Mouse (Mus musculus) limb, embryonic 11.5 days (tissue): Measurements from ENCODE around the gene Cd300a. TPM values are rescaled to one million over a fixed set of nuclear protein-coding genes. Genes with fewer than 3 reads are reported as not detected.
"Not testable (repeated sequence)": the region's sequence is repeated elsewhere in the genome, so short reads cannot be mapped to it uniquely, and the experiment has no call there.

Source experiments
- ATAC-seq: fragments of 200-750 bp; cut with Nextera tagmentation; 2 replicates; pipeline ENCODE4 v1.8.0; 2017; ENCODE audit warnings: low read depth; ENCODE audit not compliant: insufficient number of reproducible peaks, low FRiP score, low TSS enrichment
- DNase-seq: peaks from one replicate; pipeline ENCODE4 v3.0.0-alpha.2; 2015; ENCODE audit warnings: low spot score
- H3K27ac ChIP-seq: fragments of 300-500 bp; sonication (generic); replicated peaks from 2 replicates; pipeline ENCODE4 v1.5.1; 2014; ENCODE audit warnings: low read depth, mild to moderate bottlenecking, low read length
- H3K27me3 ChIP-seq: fragments of 300-500 bp; sonication (generic); 2 replicates; pipeline ENCODE4 v1.6.1; 2014; ENCODE audit warnings: mild to moderate bottlenecking, low read length, mixed read lengths; ENCODE audit not compliant: control insufficient read depth, insufficient read depth
- H3K36me3 ChIP-seq: fragments of 300-500 bp; sonication (generic); 2 replicates; pipeline ENCODE4 v1.6.1; 2014; ENCODE audit warnings: mild to moderate bottlenecking, low read length, moderate library complexity, mixed read lengths; ENCODE audit not compliant: control insufficient read depth, insufficient read depth
- H3K4me1 ChIP-seq: fragments of 300-500 bp; sonication (generic); 2 replicates; pipeline ENCODE4 v1.6.1; 2014; ENCODE audit warnings: low read length, mixed read lengths; ENCODE audit not compliant: control insufficient read depth, insufficient read depth
- H3K4me2 ChIP-seq: fragments of 300-500 bp; sonication (generic); 2 replicates; pipeline ENCODE4 v1.6.1; 2014; ENCODE audit warnings: low read depth, mild to moderate bottlenecking, moderate library complexity; ENCODE audit not compliant: severe bottlenecking
- H3K4me3 ChIP-seq: fragments of 300-500 bp; sonication (generic); 2 replicates; pipeline ENCODE4 v1.5.1; 2014; ENCODE audit warnings: low read depth, low read length
- H3K9ac ChIP-seq: fragments of 300-500 bp; sonication (generic); 2 replicates; pipeline ENCODE4 v1.6.1; 2014; ENCODE audit warnings: mild to moderate bottlenecking, low read length
- H3K9me3 ChIP-seq: fragments of 300-500 bp; sonication (generic); 2 replicates; pipeline ENCODE4 v1.6.1; 2016; ENCODE audit warnings: low read length; ENCODE audit not compliant: control insufficient read depth
- WGBS: fragments of 180-500 bp; shearing (Covaris S2); extraction: QIAGEN DNeasy Blood & Tissue Kit; methylation state at CpG from one replicate; pipeline ENCODE4 v1.1.7; 2014; 5-methylcytosine and 5-hydroxymethylcytosine counted together
- polyA plus RNA-seq: library from polyadenylated mRNA; unstranded; fragments of >200 nt; fragmentation: Nextera tagmentation; extraction: Ambion mirVana; gene quantifications from 2 replicates; pipeline ENCODE4 v1.2.1, GENCODE M21; 2014

The Cd300a gene
- polyA plus RNA-seq, 1 experiment from 2014 or later = 0.61 TPM

DNA sequence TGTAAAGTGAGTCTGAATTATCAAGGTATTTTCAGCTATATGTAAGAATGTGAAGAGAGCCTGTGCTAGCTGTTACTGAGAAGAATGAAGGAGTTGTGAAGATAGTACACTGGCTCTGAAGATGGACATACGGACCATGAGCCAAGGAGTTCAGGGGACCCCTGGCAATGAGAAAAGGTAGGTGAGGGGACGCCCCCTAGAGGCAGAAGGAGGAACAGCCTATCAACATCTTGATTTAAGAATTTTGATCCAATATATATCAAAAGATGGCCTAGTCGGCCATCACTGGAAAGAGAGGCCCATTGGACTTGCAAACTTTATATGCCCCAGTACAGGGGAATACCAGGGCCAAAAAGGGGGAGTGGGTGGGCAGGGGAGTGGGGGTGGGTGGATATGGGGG is 19.7 kb downstream of the Cd300a start:
- not testable (repeated sequence) for H3K9ac ChIP-seq, DNase-seq, H3K9me3 ChIP-seq, H3K27me3 ChIP-seq, ATAC-seq, H3K4me3 ChIP-seq, H3K36me3 ChIP-seq, H3K4me2 ChIP-seq, H3K27ac ChIP-seq, H3K4me1 ChIP-seq
- WGBS = 44% methylated on average over 3 of the region's 3 CpGs

DNA sequence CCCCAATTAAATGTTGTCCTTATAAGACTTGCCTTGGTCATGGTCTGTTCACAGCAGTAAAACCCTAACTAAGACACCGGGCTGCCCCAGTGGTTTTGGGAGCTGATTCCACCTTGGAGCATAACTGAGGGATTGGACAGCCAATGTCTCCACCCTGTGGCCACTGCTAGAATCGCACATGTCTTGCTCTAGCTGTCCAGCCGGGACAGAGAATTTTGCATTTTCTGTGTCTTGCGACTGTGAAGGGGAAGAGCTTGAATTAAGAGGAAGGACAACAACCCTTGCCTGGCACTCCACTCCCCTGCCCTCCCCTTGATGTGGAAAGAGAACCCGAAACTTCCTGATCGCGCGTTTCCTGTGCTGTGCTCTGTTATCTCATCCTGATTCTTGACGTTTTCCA is 23.0 kb downstream of the Cd300a start:
- no peak overlapping the region for H3K27ac ChIP-seq

DNA sequence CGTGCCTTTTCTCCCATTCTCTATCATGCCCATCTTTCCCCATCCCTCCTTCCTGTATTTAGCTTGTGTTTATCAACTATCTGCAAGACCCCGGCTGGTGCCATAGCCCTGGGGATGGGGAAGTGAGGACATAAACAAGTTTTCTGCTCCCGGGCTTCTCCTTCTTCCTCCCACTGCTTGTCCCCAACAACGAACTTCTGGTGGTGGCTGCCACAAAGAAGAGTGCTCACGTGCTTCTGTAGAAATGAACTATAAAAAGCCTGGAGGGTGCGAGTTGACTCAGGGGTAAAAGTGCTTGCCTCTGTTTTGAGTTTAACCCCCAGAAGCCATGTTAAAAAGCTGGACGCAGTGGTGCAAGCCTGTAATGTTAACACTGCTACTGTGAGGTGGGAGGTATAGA is 25.1 kb downstream of the Cd300a start:
- DNase-seq (no peak), ATAC-seq (no peak)
- Histone ChIP-seq H3K27ac (no peak overlapping the region), H3K4me1 (no peaks in the 10 kb centered on the region), H3K9ac (no peak overlapping the region), H3K4me3 (no peak overlapping the region), H3K27me3 (no peaks in the 10 kb centered on the region), H3K9me3 (no peaks in the 10 kb centered on the region), H3K36me3 (no peaks in the 10 kb centered on the region), H3K4me2 (no peak overlapping the region)
- WGBS = 42% methylated on average over 7 of the region's 7 CpGs

More for the DNA sequence above, 23.0 kb downstream of the Cd300a start:
- no peak for ATAC-seq
- Histone ChIP-seq H3K36me3 (no peaks in the 10 kb centered on the region), H3K27me3 (no peaks in the 10 kb centered on the region), H3K4me2 (no peak overlapping the region), H3K4me1 (no peaks in the 10 kb centered on the region), H3K9ac (no peak overlapping the region), H3K9me3 (no peaks in the 10 kb centered on the region), H3K4me3 (no peak overlapping the region)
- peak; percentile 91 for DNase-seq
- 20% methylated on average over 9 of the region's 9 CpGs for WGBS

GRCm38 (mm10) chr11:114917120-114917519 is 27.3 kb downstream of the Cd300a start:
- WGBS = 80% methylated on average over 6 of the region's 6 CpGs
- H3K36me3 ChIP-seq = no peaks in the 10 kb centered on the region
- no peak overlapping the region for H3K4me3 ChIP-seq
- H3K27ac ChIP-seq = no peak overlapping the region
- H3K27me3 ChIP-seq = no peaks in the 10 kb centered on the region
- no peak overlapping the region for H3K4me2 ChIP-seq
- ATAC-seq = no peak
- no peaks in the 10 kb centered on the region for H3K4me1 ChIP-seq
- H3K9me3 ChIP-seq = no peaks in the 10 kb centered on the region
- no peak for DNase-seq
- no peak overlapping the region for H3K9ac ChIP-seq

GRCm38 (mm10) chr11:114922439-114922838 is 32.6 kb downstream of the Cd300a start:
- 90% methylated on average over 4 of the region's 4 CpGs for WGBS
- no peaks in the 10 kb centered on the region for H3K27me3 ChIP-seq
- H3K9me3 ChIP-seq = no peaks in the 10 kb centered on the region
- ATAC-seq (no peak), DNase-seq (no peak)
- H3K4me3 ChIP-seq = no peak overlapping the region
- no peak overlapping the region for H3K27ac ChIP-seq
- H3K9ac ChIP-seq = no peak overlapping the region
- H3K4me2 ChIP-seq = no peak overlapping the region
- no peaks in the 10 kb centered on the region for H3K36me3 ChIP-seq
- H3K4me1 ChIP-seq = no peaks in the 10 kb centered on the region

- Histone ChIP-seq H3K4me1 (no peaks in the 10 kb centered on the region), H3K4me2 (no peak overlapping the region), H3K27ac (no peak overlapping the region), H3K4me3 (no peak overlapping the region), H3K9me3 (no peaks in the 10 kb centered on the region), H3K9ac (no peak overlapping the region), H3K27me3 (no peaks in the 10 kb centered on the region), H3K36me3 (no peaks in the 10 kb centered on the region)
- WGBS = 76% methylated on average over 4 of the region's 4 CpGs
- DNase-seq = peak; percentile 45
- ATAC-seq = no peak
Measured at GRCm38 (mm10) chr11:114923961-114924360, 34.1 kb downstream of the Cd300a start.

- 88% methylated on average over 2 of the region's 2 CpGs for WGBS
- ATAC-seq = no peak
Measured at GRCm38 (mm10) chr11:114929581-114929980, 39.7 kb downstream of the Cd300a start.

DNA sequence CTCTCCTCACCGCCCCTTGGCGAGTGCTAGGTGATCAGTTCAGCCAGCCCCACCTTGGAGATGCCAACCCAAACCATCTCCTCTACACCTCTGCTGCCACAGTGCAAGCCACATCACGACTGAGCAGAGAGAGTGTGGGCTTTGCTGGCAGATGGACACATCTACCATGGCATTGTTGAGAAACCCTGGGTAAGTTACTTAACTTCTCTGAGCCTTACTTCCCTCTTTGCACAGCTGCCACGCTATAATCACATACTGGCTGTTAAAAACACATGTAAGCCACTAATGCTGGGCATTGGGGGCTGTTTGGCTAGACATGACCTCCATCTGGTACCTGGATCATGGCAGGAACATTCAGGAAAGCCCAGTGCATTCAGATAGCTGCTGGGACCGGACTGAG is 41.2 kb downstream of the Cd300a start:
- 74% methylated on average over 5 of the region's 5 CpGs for WGBS
- H3K9me3 ChIP-seq = no peaks in the 10 kb centered on the region
- no peak for ATAC-seq
- no peak overlapping the region for H3K9ac ChIP-seq
- H3K27me3 ChIP-seq = no peaks in the 10 kb centered on the region
- H3K4me2 ChIP-seq = no peak overlapping the region
- no peak for DNase-seq
- no peak overlapping the region for H3K27ac ChIP-seq
- no peak overlapping the region for H3K4me3 ChIP-seq
- no peaks in the 10 kb centered on the region for H3K36me3 ChIP-seq
- no peaks in the 10 kb centered on the region for H3K4me1 ChIP-seq

More at GRCm38 (mm10) chr11:114929581-114929980, 39.7 kb downstream of the Cd300a start:
- no peaks in the 10 kb centered on the region for H3K27me3 ChIP-seq
- no peak overlapping the region for H3K9ac ChIP-seq
- no peaks in the 10 kb centered on the region for H3K4me1 ChIP-seq
- no peaks in the 10 kb centered on the region for H3K36me3 ChIP-seq
- no peak overlapping the region for H3K4me3 ChIP-seq
- no peak for DNase-seq
- no peaks in the 10 kb centered on the region for H3K9me3 ChIP-seq
- no peak overlapping the region for H3K4me2 ChIP-seq
- H3K27ac ChIP-seq = no peak overlapping the region

- WGBS = 79% methylated on average over 4 of the region's 4 CpGs
- H3K4me3 ChIP-seq = no peak overlapping the region
- no peak overlapping the region for H3K9ac ChIP-seq
- H3K9me3 ChIP-seq = no peaks in the 10 kb centered on the region
- H3K36me3 ChIP-seq = no peaks in the 10 kb centered on the region
- DNase-seq (no peak), ATAC-seq (no peak)
- H3K27ac ChIP-seq = no peak overlapping the region
- H3K27me3 ChIP-seq = no peaks in the 10 kb centered on the region
- H3K4me2 ChIP-seq = no peak overlapping the region
- no peaks in the 10 kb centered on the region for H3K4me1 ChIP-seq
Measured at GRCm38 (mm10) chr11:114933591-114933990, 43.8 kb downstream of the Cd300a start.
